Mouse (Mus musculus) heart, adult 2 months (tissue): ENCODE measurements around the gene Ccdc13. TPM values are rescaled to one million over a fixed set of nuclear protein-coding genes. Genes with fewer than 3 reads are reported as not detected.

Experiments
- DNase-seq, 2 experiments: peaks; one replicate each; pipeline ENCODE4 v3.0.0; 2021
- H3K27ac ChIP-seq: fragments of 200-600 bp; 2 replicates; pipeline ENCODE4 v1.8.1; 2022
- H3K27me3 ChIP-seq: fragments of 200-500 bp; 2 replicates; pipeline ENCODE4 v1.6.1; 2012; ENCODE audit warnings: mild to moderate bottlenecking, low read length, inconsistent platforms, mixed read lengths; ENCODE audit not compliant: control insufficient read depth, insufficient read depth
- H3K36me3 ChIP-seq: fragments of 200-500 bp; 2 replicates; pipeline ENCODE4 v1.6.1; 2012; ENCODE audit warnings: low read length, inconsistent platforms; ENCODE audit not compliant: control insufficient read depth, insufficient read depth
- H3K4me1 ChIP-seq: fragments of 200-500 bp; 2 replicates; pipeline ENCODE4 v1.6.1; 2011; ENCODE audit warnings: low read length; ENCODE audit not compliant: control insufficient read depth, insufficient read depth
- H3K4me3 ChIP-seq: fragments of 200-600 bp; 2 replicates; pipeline ENCODE4 v1.8.1; 2022
- H3K79me2 ChIP-seq: fragments of 200-500 bp; replicated peaks from 2 replicates; pipeline ENCODE4 v1.6.1; 2012; ENCODE audit warnings: mild to moderate bottlenecking, inconsistent platforms, low read length, moderate library complexity, mixed read lengths; ENCODE audit not compliant: control insufficient read depth, insufficient read depth
- H3K9ac ChIP-seq: fragments of 200-500 bp; 2 replicates; pipeline ENCODE4 v1.6.1; 2012; ENCODE audit warnings: low read depth, mild to moderate bottlenecking, control low read depth, inconsistent platforms, low read length, mixed read lengths
- CTCF ChIP-seq: fragments of 200-600 bp; IDR thresholded peaks from 2 replicates; pipeline ENCODE4 v1.8.1; 2022; ENCODE audit warnings: antibody characterized with exemption, mild to moderate bottlenecking, moderate library complexity
- EP300 ChIP-seq: fragments of 200-500 bp; IDR thresholded peaks from 2 replicates; pipeline ENCODE4 v1.6.1; 2011; ENCODE audit warnings: low read depth, low read length, control low read depth; ENCODE audit not compliant: insufficient read depth
- POLR2A ChIP-seq: fragments of 200-500 bp; IDR thresholded peaks from 2 replicates; pipeline ENCODE4 v1.6.1; 2011; ENCODE audit warnings: mild to moderate bottlenecking, low read depth, low read length, control low read depth; ENCODE audit not compliant: insufficient read depth
- WGBS: fragments of 180-500 bp; shearing (Covaris S2); methylation state at CpG from one replicate; pipeline ENCODE4 v1.1.7; 2018; 5-methylcytosine and 5-hydroxymethylcytosine counted together
- intact Hi-C: fragments of 180-260 bp; cut with DNase I; formaldehyde crosslinking; loops from one replicate; pipeline ENCODE4 v1.15.1; 2025
- polyA plus RNA-seq: library from polyadenylated mRNA; depleted of rRNA; stranded (reverse); fragments of >200 nt; gene quantifications from 2 replicates; pipeline ENCODE4 v1.2.3, GENCODE M21; 2012
- total RNA-seq, 2 experiments: library from RNA; stranded (reverse); gene quantifications; 2 replicates each; pipeline ENCODE4 v1.2.3; 2021

Ccdc13 gene
- total and polyA plus RNA-seq, 3 experiments, result 0.49 TPM; not detected in 2

DNA sequence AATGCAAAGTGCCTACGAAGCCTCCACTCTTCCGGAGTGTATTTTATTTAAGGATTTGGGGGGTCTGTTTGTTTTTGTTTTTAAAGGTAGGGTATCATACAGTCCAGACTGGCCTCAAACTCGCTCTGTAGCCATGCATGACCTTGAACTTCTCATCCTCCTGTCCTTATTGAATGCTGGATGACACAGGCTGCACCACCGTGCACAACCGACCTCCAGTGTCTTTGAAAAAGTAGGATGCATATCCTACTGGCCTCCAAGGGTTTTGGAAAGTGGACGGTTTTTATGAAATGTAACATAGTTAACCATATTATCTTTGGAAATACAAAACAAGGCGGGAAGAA lies 333 bp upstream of the Ccdc13 start:
- no peak for DNase-seq
- peak overlapping the region; percentile 52 for H3K4me3 ChIP-seq
- no peaks in the 10 kb centered on the region for H3K79me2 ChIP-seq
- H3K4me1 ChIP-seq, result peaks cover 1% of the 10 kb centered on the region; the same call in 1 of the 2 replicates
- intact Hi-C loops, result no loop called here
- TF ChIP-seq POLR2A (no peak), CTCF (no peak), EP300 (no peak)
- 39% methylated on average over 7 of the region's 7 CpGs for WGBS
- no peak overlapping the region for H3K27ac ChIP-seq
- H3K9ac ChIP-seq, result peak overlapping the region; percentile 43
- H3K27me3 ChIP-seq, result no peaks in the 10 kb centered on the region
- H3K36me3 ChIP-seq, result no peaks in the 10 kb centered on the region

DNA sequence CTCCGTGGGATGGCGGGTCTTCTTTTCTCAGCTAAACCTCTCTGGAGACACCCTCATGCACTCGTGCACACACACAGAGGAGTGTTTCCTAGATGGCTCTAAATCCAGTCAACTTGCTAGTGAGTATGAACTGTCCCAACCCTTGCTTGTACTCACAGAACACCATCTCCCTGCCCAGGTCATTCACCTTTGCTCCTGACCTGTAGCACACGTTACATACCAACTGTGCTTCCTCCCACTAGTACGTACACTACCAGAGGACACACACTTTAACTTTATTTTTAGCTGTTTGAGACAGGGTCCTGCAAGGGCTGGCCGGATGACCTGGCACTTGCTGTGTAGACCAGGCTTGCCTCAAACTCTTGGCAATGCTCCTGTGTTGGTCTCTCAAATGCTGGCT lies 1.3 kb downstream of the Ccdc13 start:
- H3K27ac ChIP-seq, result no peak overlapping the region
- no peak overlapping the region for H3K4me3 ChIP-seq
- no peaks in the 10 kb centered on the region for H3K36me3 ChIP-seq
- TF ChIP-seq CTCF (no peak), POLR2A (no peak), EP300 (no peak)
- intact Hi-C loops, result no loop called here
- no peaks in the 10 kb centered on the region for H3K27me3 ChIP-seq
- WGBS, result 89% methylated on average over 6 of the region's 6 CpGs
- H3K9ac ChIP-seq, result no peak overlapping the region
- no peak for DNase-seq
- H3K79me2 ChIP-seq, result no peaks in the 10 kb centered on the region
- H3K4me1 ChIP-seq, result peaks cover 1% of the 10 kb centered on the region; the same call in 1 of the 2 replicates

DNA sequence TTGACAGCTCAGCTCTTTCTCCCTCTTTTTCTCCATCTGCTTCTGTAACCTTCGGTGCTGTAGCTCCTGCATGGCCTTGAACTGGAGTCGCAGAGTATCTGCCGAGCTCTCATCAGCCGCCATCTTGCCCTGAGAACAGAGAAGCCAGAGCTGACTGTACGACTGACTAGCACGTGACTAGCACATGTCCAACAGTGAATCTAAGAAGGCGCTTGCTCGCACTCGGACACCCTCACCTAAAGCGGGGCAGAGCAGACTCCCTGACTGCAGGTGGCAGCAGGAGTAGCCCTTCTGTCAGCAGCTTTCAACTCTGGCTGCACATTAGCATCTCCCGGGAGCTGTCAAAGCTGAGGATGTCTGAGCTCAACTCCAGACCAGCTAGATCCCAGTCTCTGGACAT lies 5.4 kb downstream of the Ccdc13 start:
- intact Hi-C loops, result loop anchor here (5.0 kb wide), 1 partner anchor 153 kb away; no protein-coding TSS in a partner anchor
- H3K79me2 ChIP-seq, result no peaks in the 10 kb centered on the region

DNA sequence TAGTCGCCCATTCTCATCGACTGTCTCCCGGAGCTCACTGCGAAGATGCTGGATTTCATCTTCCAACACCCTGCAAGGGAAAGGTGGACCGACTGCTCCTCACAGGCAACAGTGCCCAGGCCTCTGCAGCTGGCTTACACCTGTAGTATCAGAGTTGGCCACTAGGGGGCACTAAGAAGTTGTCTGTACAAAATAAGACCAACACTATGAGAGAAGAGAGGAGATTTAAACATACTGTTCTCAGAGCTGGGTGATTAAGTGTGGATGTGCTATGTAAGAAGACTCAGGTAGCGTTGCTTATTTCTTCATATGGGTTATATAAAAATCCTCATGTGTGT lies 8.3 kb downstream of the Ccdc13 start:
- no peaks in the 10 kb centered on the region for H3K27me3 ChIP-seq
- H3K36me3 ChIP-seq, result no peaks in the 10 kb centered on the region
- H3K4me3 ChIP-seq, result no peak overlapping the region
- 19% methylated on average over 6 of the region's 6 CpGs for WGBS
- no peaks in the 10 kb centered on the region for H3K4me1 ChIP-seq
- no peak overlapping the region for H3K9ac ChIP-seq
- H3K79me2 ChIP-seq, result no peaks in the 10 kb centered on the region
- intact Hi-C loops, result loop anchor here (1.0 to 5.0 kb wide), 2 partner anchors 46 to 156 kb away; no protein-coding TSS in a partner anchor
- DNase-seq, result peak; percentile 63 to 78
- H3K27ac ChIP-seq, result no peak overlapping the region
- TF ChIP-seq CTCF (peak; percentile 93), POLR2A (no peak)

More for the DNA sequence above, 5.4 kb downstream of the Ccdc13 start:
- no peak for DNase-seq
- Histone ChIP-seq H3K9ac (no peak overlapping the region), H3K36me3 (no peaks in the 10 kb centered on the region), H3K27me3 (no peaks in the 10 kb centered on the region), H3K4me1 (no peaks in the 10 kb centered on the region), H3K27ac (no peak overlapping the region), H3K4me3 (no peak overlapping the region)
- no peak for TF ChIP-seq POLR2A
- TF ChIP-seq CTCF, result no peak
- no peak for TF ChIP-seq EP300
- WGBS, result 77% methylated on average over 11 of the region's 11 CpGs

DNA sequence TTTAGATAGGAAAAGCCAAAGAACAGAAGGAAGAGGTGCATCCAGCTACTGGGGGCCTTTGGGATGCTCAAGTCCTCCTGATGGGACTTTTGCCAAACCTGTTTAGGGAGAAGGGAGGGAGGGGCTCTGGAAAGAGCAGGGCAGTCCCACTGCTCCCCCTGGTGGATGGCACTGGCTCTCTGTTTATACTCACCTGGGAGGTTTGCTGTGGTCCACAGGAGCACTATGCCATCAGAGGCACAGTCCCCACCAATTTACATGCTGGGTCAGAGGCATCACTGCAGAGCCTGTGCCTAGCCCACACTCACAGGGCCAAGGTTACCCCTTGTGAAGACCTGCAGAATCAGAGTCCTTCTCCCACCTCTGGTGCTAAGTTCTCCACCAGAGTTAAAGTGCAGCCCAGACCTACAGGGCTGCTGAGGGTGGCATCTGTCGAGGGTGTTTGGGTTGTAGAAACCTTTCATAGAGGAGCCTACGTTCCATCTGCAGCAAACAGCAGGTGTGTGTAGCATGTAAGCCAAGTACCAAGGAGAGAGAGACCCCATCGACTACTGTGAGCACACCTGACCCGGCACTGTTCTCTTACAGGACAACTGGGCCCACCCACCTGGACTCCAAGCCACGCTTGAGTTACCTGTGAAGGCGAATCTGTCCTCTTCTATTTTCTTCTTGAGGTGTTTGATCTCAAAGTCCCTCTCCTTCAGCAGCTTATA lies 8.9 kb downstream of the Ccdc13 start:
- no peaks in the 10 kb centered on the region for H3K79me2 ChIP-seq
- intact Hi-C loops, result loop anchor here (5.0 kb wide), 1 partner anchor 157 kb away; no protein-coding TSS in a partner anchor
- H3K4me3 ChIP-seq, result no peak overlapping the region
- H3K27ac ChIP-seq, result no peak overlapping the region
- H3K27me3 ChIP-seq, result no peaks in the 10 kb centered on the region
- DNase-seq, result peak; percentile 35 to 60
- no peaks in the 10 kb centered on the region for H3K36me3 ChIP-seq
- 78% methylated on average over 6 of the region's 6 CpGs for WGBS
- no peak overlapping the region for H3K9ac ChIP-seq
- no peaks in the 10 kb centered on the region for H3K4me1 ChIP-seq
- TF ChIP-seq EP300 (no peak), POLR2A (no peak), CTCF (peak; percentile 72)

DNA sequence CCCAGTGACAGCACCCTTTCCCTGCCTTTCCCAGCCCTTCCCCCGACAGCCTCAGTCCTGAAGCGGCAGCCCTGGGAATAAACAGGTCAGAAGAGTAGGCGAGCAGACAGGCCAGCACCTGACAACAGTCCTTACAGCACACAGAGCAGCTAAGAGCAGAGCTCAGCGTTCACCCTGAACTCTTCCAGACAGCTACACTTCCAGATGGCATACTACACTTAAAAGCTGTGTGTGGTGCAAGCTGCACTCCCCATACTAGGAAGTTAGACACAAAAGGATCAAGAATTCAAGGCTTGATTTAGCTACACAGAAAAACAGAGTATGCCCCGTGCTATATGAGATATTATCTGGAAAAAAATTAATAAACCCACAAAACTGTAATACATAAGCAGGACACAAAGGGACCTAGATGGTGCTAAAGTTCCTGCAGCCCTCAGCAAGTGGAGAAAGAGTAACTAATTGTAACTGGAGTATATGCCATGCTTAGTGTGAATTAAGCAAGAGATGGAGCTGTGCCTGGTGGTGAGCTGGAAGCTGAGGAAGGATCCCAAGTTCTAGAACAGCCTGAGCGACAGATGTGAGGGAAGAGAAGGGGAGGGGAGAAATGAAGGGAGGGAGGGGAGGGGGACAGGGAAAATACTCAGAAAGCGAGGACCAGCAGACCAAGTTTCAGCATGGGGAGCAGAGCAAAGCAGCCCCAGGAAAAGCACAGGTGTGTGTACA lies 9.8 kb downstream of the Ccdc13 start:
- H3K4me3 ChIP-seq, result no peak overlapping the region
- H3K27ac ChIP-seq, result no peak overlapping the region
- H3K9ac ChIP-seq, result no peak overlapping the region
- no peak for DNase-seq
- no peak for TF ChIP-seq EP300
- no peak for TF ChIP-seq POLR2A
- intact Hi-C loops, result no loop called here
- 65% methylated on average over 7 of the region's 7 CpGs for WGBS
- H3K4me1 ChIP-seq, result no peaks in the 10 kb centered on the region
- H3K27me3 ChIP-seq, result no peaks in the 10 kb centered on the region
- H3K79me2 ChIP-seq, result no peaks in the 10 kb centered on the region
- no peaks in the 10 kb centered on the region for H3K36me3 ChIP-seq
